Mouse (Mus musculus): ENCODE results near the gene Pde4dip.

DNA sequence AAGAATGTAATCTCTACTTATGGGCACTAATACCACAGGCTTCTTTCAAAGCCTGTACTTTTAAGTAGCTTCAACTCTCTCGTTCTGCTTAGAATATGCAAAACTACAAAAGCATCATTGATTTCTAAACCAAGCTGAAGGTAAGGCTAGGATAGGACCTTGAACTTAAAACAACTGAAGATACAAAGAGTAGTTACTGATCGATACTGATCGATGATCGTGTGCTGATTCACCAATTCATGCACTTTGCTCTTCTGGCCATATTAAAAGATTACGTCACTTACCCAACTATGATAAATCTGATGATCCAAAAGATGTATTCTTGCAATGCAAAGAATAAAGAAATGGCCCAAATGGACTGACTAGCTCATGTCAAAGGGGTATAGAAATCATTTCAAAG, 234.7 kb downstream of the Pde4dip start:
- TF ChIP-seq GATA1 (IDR thresholded peaks at IDR 0.05; ENCODE audit: low read length) (no peak), TAL1 (IDR thresholded peaks at IDR 0.05; ENCODE audit: low read length) (no peak)

Data from erythroblast, embryonic 14.5 days (primary cell).